Mouse (Mus musculus) cerebral cortex, adult 2 months (tissue): Measurements from ENCODE around the gene Asb13.

Experiments used
- WGBS: fragments of 180-500 bp; shearing (Covaris S2); methylation state at CpG from one replicate; pipeline ENCODE4 v1.1.7; 2018; 5-methylcytosine and 5-hydroxymethylcytosine counted together

The Asb13 gene

DNA sequence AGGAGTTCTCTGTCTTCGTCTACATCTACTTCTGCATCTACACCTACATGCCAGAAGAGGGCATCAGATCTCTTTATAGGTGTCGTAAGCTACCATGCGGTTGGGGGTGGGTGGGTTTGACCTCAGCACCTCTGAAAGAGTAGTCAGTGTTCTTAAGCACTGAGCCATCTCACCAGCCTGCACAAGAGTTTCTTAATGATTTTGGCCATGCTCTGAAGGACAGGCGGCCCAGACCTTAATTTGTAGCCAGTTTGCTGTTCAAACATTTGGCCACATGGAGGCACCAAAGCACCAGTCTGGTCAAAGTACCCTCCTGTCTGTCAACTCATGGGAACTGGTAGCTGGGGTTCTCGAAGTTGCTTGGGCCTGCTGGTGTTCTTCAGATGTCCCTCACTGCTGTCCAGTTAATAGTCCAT lies 31.5 kb downstream of the Asb13 start:
- WGBS, result 7% methylated on average over 5 of the region's 5 CpGs

DNA sequence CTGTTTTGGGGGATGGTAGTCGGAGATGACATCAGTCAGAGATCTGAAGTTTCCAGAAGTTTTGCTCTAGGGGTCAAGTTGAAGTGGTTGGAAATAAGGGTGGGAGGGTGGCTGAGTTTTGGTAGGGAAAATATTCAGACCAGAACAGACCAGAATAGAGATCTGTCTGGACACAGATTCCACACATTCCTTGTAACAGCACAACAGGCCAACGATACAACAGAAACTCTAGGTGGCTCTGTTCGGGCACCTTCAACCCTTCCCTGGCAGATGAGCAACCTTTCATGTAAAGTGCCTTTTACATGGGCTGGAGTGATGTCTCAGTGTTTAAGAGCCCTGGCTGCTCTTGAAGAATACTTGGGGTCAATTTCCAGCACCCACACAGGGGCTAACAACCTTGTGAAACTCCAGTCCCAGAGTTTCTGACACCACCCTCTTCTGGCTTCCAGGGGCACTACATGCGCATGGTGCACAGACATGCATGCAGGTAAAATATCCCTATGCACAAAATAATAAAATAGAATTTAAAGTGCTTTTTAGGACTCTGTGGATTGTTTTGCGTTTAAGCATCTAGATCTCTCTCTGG lies 33.5 kb downstream of the Asb13 start:
- 93% methylated on average over 5 of the region's 5 CpGs for WGBS

DNA sequence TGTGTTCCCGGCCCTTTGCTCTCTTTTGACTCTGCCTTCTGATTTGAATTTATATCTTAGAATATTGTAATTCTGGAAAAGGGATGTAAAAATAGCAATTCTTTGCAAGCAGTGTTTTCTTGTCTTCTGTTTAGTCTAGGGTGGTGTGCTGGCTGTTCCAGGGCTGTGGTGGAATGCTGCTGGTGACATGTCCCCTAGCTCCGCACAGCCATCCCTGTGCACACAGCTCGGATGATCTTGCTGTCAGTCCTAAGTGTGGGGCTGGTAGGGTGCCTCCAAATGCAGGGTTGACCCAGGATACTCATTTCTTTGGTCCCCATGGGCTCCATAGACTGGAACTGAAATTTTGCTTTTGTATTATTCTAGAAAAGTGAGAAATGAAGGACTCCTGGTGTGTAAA lies 34.2 kb downstream of the Asb13 start:
- WGBS, result 80% methylated on average over 3 of the region's 3 CpGs

DNA sequence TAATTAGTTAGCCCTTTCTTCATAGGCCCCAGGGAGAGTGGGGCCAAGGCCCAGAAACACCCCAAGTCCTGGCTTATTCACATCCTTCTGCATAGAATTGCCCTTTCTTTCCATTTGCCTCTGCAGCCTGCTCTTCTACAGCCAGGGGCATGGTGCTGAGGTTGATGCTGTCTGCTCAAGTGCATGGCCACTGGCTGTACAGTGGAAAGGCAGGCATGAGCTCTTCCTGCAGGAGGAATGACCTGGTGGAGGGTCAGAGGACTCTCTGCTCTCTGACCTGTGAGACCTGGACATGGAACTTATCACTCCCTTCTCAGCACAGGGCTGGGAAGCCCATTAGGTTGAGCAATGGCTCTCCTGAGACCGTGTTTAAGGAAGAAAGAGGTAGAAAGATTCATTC lies 35.8 kb downstream of the Asb13 start:
- 85% methylated on average over 1 of the region's 1 CpGs for WGBS

DNA sequence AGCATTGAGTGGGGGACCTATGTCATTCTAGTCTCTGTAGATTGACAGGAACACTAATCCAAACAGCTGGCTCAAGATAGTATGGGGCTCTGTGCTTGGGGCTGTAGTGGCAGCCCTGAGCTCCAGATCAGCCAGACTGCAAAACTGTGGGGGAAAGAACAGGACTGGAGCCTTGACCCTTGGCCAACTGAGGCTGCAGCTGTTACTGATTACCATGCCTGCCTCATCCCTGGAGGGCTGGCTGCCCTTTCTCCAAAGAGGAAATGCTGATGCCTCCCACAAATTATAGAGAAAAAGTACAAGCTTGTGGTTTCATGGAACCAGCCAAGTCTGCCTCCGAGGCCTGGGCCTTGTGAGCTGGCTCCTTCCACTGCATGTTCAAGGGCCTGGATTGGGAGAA lies 36.2 kb downstream of the Asb13 start:
- 48% methylated on average over 1 of the region's 1 CpGs for WGBS

DNA sequence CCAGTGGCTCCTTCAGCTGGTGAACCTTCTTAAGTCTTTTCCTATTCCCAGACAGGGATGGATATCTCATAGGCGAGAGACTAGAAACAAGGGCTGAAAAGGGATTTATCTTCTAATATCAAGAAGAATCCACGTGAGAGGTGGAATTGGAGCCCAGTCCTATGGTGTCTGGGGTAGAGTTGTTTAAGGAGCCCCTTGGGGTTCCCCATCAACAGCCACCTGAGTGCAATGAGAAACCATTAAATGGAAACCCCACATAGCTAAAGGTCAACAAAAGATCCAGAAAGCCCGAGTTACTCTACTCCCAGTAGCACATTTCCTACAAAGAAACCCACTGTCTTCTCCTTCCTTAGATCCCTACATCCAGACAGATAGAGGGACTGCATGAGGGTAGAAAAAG lies 39.3 kb downstream of the Asb13 start:
- 88% methylated on average over 3 of the region's 3 CpGs for WGBS

DNA sequence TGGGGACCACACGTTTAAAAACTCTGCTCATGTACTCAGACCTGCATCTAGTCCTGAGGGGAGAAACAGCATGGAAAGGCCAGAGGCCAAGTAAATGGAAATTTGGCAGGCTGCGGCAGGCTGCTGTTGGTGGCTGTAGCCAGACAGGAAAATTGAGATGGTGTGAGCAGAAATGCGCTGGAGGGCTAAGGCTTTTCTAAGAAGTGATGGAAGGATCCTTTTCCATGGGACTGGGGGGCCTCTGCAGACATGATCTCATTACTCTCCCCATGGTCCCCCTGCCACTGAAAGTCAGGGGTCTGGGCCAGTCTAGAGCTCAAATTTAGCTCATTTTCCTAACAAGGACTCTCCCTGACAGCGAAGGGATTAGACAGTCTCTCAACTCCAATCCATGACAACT lies 39.8 kb downstream of the Asb13 start:
- 75% methylated on average over 4 of the region's 4 CpGs for WGBS

DNA sequence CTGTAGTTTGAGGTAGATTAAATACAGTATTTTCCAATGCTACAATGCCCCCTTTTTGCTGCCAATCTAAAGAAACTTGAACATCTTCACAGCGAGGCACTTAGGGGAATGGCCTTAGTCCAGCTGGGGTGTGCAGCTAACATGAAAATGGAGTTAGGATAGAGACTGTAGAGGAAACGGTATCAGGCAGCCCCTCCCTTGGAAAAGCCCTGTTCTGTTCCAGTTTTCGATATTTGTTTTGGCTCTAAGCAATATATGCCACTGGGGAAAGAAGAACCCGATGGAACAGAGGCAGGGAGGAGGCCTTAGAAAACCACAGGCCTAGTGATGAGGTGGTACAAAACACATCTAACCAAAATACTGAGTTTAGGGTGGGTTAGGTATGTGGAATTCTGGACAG lies 42.0 kb downstream of the Asb13 start:
- WGBS, result 79% methylated on average over 4 of the region's 4 CpGs

DNA sequence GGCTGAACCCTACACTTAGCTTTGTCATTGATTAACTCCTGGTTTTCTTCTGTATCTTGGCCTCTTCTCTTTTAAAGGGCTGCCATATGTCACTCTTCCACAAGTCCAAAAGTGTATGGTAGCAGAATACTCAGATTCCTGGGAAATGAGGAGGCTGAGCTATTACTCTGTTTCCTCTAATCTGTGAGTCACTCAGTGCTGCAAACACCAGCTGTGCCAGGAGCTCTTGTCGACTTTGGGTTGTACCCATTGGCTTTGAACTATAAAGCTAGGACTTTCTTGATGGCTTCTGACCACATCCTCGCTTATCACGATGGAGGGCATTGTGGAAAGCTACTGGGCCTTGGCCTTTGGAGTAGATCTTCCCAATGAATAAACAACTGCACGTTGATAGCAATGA lies 45.3 kb downstream of the Asb13 start:
- WGBS, result 84% methylated on average over 4 of the region's 4 CpGs

DNA sequence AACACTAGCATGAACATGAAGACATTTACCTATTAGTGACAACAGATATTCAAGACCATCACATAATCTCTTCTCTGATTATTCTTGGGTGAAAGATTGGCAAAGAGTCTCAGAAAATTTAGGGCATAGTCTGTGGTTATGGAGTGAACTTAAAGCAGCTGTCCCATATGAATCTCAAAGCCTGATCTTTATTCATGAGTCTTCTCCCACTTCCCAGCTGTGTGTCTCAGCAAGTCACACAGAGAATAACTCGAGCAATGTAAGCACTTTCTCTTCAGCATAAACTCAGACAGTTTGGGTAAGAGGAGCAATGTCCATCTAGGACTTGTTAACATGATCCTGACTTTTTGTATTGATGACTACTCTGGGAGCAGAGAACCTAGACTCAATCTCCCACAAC lies 52.5 kb downstream of the Asb13 start:
- 35% methylated on average over 1 of the region's 1 CpGs for WGBS

DNA sequence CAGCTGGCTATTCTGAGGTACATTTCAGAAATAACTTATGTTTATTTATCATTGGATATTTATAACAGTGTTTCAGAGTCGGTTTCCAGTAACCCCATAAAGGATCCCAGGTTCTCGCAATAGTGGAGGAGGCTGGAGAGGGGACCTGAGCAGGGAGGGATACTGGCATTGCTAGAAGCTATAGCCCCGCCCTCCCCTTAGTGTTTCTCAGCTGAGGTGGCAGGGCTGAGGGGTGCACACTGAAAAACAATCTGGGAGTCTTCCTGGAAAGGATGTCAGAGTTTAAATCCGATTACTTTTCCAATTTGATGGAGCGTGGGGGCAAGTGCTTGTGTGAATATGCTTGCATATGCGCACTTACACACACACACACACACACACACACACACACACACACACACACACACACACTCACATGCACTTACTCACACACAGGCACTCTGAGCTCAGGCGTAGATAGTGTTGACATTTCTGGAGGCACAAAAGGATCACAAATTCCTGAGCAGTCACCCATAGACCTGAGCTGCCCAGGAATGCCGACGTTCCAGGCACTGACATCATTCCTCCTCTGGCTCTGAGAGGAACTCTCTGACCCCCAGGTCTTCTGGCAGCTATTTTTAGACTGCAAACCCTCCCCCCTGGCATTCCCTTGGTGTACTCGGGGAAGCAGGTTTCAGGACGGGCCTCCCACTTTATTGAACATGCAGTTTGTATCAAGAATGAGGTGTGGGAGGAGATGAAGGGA lies 60.9 kb downstream of the Asb13 start:
- WGBS, result 22% methylated on average over 11 of the region's 11 CpGs

DNA sequence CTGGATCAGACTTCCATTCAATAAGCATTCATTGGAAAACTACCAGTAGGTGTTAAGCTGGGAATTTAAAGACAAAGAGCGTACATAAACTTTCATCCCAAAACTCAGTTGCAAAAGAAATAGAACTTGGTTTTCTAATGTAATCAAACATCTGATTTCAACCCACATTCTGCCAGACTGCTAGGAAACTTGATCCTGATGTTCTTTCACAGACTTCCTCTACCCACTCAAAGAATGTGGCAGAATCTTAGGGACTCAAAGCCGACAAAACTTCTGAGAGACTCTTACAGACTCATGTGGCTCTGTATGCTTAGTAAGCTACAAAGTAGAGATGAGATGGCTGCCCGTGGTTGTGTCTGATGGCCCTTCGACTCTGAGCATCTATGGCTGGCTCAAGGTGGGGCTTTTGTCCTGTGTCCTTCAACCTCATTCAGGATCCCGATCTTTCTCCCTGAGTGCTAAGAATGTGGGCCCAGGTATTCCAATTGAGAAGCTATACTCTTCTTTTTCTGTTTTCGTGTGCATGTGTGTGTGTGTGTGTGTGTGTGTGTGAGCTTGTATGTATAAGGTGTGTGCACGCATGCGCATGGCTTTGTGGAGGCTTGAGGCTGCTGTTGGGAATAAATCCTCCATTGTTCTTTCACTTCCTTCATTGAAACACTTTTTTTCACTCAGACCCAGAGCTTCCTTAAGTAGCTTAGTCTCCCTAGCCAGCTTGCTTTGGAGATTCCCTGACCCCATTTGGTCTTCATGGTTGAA lies 63.3 kb downstream of the Asb13 start:
- 66% methylated on average over 8 of the region's 8 CpGs for WGBS

DNA sequence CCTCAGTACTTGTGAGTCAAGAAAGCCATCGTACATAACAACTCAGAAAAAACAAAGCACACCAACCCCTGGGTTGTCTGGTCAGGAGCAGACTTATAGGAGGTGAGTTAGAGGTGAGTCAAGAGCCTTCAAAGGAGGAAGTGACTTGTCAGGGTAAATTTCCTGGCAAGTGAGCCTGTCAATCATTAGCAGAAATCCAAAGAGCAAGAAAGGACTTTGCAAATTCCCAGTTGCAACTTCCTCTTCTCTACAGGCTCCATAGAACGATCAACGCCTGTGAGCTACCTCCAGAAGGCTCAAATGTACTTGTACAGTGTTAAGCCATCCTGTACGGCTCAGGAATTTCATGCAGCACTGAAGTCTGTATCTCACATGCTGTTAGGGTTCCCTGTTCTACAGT lies 66.9 kb downstream of the Asb13 start:
- 85% methylated on average over 4 of the region's 4 CpGs for WGBS
